Mouse (Mus musculus) layer of hippocampus, adult 18-20 months (tissue): ENCODE results near the gene Arhgap6. TPM values are rescaled to one million over a fixed set of nuclear protein-coding genes. Genes with fewer than 3 reads are reported as not detected.

Experiments
- DNase-seq, 2 experiments: peaks; one replicate each; pipeline ENCODE4 v3.0.0; 2022; ENCODE audit warnings: low spot score in 2 of 2
- total RNA-seq, 2 experiments: library from RNA; stranded (reverse); gene quantifications; 2 replicates each; pipeline ENCODE4 v1.2.3; 2021

Arhgap6 gene
- total RNA-seq, 2 experiments from 2014 or later: 3.0 to 4.1 TPM

GRCm38 (mm10) chrX:168977776-168978175 is 182.9 kb downstream of the Arhgap6 start:
- DNase-seq: no peak

- DNase-seq: no peak
Observed at GRCm38 (mm10) chrX:168980370-168980769, 185.5 kb downstream of the Arhgap6 start.

GRCm38 (mm10) chrX:169007066-169007465 is 212.2 kb downstream of the Arhgap6 start:
- DNase-seq: no peak

GRCm38 (mm10) chrX:169012701-169013100 is 217.8 kb downstream of the Arhgap6 start:
- DNase-seq: no peak

- no peak for DNase-seq
Observed at GRCm38 (mm10) chrX:169034390-169034789, 239.5 kb downstream of the Arhgap6 start.

- DNase-seq: peak; percentile 4 to 34
Observed at GRCm38 (mm10) chrX:169036403-169037296, 241.8 kb downstream of the Arhgap6 start.

GRCm38 (mm10) chrX:169037401-169037800 is 242.5 kb downstream of the Arhgap6 start:
- DNase-seq: no peak

- DNase-seq: no peak
Observed at GRCm38 (mm10) chrX:169043872-169044271, 249.0 kb downstream of the Arhgap6 start.

GRCm38 (mm10) chrX:169047595-169047994 is 252.7 kb downstream of the Arhgap6 start:
- no peak for DNase-seq

- DNase-seq: no peak
Observed at GRCm38 (mm10) chrX:169049550-169049949, 254.7 kb downstream of the Arhgap6 start.

- DNase-seq: no peak
Observed at GRCm38 (mm10) chrX:169053907-169054476, 259.1 kb downstream of the Arhgap6 start.

GRCm38 (mm10) chrX:169062555-169062954 is 267.7 kb downstream of the Arhgap6 start:
- no peak for DNase-seq

GRCm38 (mm10) chrX:169065298-169065697 is 270.4 kb downstream of the Arhgap6 start:
- no peak for DNase-seq

GRCm38 (mm10) chrX:169065922-169066321 is 271.0 kb downstream of the Arhgap6 start:
- no peak for DNase-seq

- DNase-seq: no peak
Observed at GRCm38 (mm10) chrX:169075020-169075419, 280.1 kb downstream of the Arhgap6 start.

GRCm38 (mm10) chrX:169081609-169082008 is 286.7 kb downstream of the Arhgap6 start:
- DNase-seq: no peak

GRCm38 (mm10) chrX:169085871-169086270 is 291.0 kb downstream of the Arhgap6 start:
- peak; percentile 8 to 47 for DNase-seq

- DNase-seq: no peak
Observed at GRCm38 (mm10) chrX:169089221-169089620, 294.3 kb downstream of the Arhgap6 start.

GRCm38 (mm10) chrX:169094601-169095000 is 299.7 kb downstream of the Arhgap6 start:
- DNase-seq: no peak

GRCm38 (mm10) chrX:169095584-169095983 is 300.7 kb downstream of the Arhgap6 start:
- DNase-seq: no peak

- no peak for DNase-seq
Observed at GRCm38 (mm10) chrX:169102665-169103064, 307.8 kb downstream of the Arhgap6 start.

- no peak for DNase-seq
Observed at GRCm38 (mm10) chrX:169106048-169106622, 311.2 kb downstream of the Arhgap6 start.
